Mouse (Mus musculus) kidney, postnatal 10 days (tissue): ENCODE measurements at regions not wholly inside any gene's neighbourhood (a gene's known extent, or its start where the extent isn't known, plus 50 kb on each side); places are given as distances from the start of the nearest gene placed in this dataset.

Experiments used
- DNase-seq: peaks from one replicate; pipeline ENCODE4 v3.0.0; 2021; ENCODE audit warnings: mixed read lengths

- no peak for DNase-seq
Measured at GRCm38 (mm10) chr11:57958233-57958632, 50.6 kb upstream of the Larp1 start.

- no peak for DNase-seq
Measured at GRCm38 (mm10) chr11:57956909-57957308, 52.0 kb upstream of the Larp1 start.

- no peak for DNase-seq
Measured at GRCm38 (mm10) chr11:57956076-57956475, 52.8 kb upstream of the Larp1 start.

- no peak for DNase-seq
Measured at GRCm38 (mm10) chr11:57955476-57955875, 53.4 kb upstream of the Larp1 start.

GRCm38 (mm10) chr11:57954510-57955184, 54.2 kb upstream of the Larp1 start:
- DNase-seq: no peak

- DNase-seq: no peak
Measured at GRCm38 (mm10) chr11:57953694-57954093, 55.2 kb upstream of the Larp1 start.

GRCm38 (mm10) chr11:57952619-57953018, 56.2 kb upstream of the Larp1 start:
- DNase-seq: no peak

- no peak for DNase-seq
Measured at GRCm38 (mm10) chr11:57951541-57952326, 57.1 kb upstream of the Larp1 start.

GRCm38 (mm10) chr11:57950989-57951388, 57.9 kb upstream of the Larp1 start:
- DNase-seq: peak; percentile 46

GRCm38 (mm10) chr11:57949067-57949466, 59.8 kb upstream of the Larp1 start:
- no peak for DNase-seq

- DNase-seq: no peak
Measured at GRCm38 (mm10) chr11:57947347-57947746, 61.5 kb upstream of the Larp1 start.

- peak; percentile 92 for DNase-seq
Measured at GRCm38 (mm10) chr11:57934391-57934850, 74.4 kb upstream of the Larp1 start.

GRCm38 (mm10) chr11:57933065-57933464, 75.8 kb upstream of the Larp1 start:
- no peak for DNase-seq

GRCm38 (mm10) chr11:57929506-57929905, 79.4 kb upstream of the Larp1 start:
- DNase-seq: no peak

- no peak for DNase-seq
Measured at GRCm38 (mm10) chr11:57920263-57920662, 87.6 kb upstream of the Hand1 start.

- DNase-seq: no peak
Measured at GRCm38 (mm10) chr11:57918447-57919059, 85.9 kb upstream of the Hand1 start.

- DNase-seq: no peak
Measured at GRCm38 (mm10) chr11:57917974-57918373, 85.4 kb upstream of the Hand1 start.

- peak; percentile 31 for DNase-seq
Measured at GRCm38 (mm10) chr11:57916016-57916415, 83.4 kb upstream of the Hand1 start.

- no peak for DNase-seq
Measured at GRCm38 (mm10) chr11:57913801-57914560, 81.4 kb upstream of the Hand1 start.

GRCm38 (mm10) chr11:57913020-57913699, 80.5 kb upstream of the Hand1 start:
- DNase-seq: no peak

- DNase-seq: no peak
Measured at GRCm38 (mm10) chr11:57911698-57912283, 79.2 kb upstream of the Hand1 start.

- DNase-seq: no peak
Measured at GRCm38 (mm10) chr11:57904216-57904615, 71.6 kb upstream of the Hand1 start.
